Mouse (Mus musculus): ENCODE data around the gene Elp5. TPM values are rescaled to one million over a fixed set of nuclear protein-coding genes. Genes with fewer than 3 reads are reported as not detected.

Gene Elp5
- polyA plus RNA-seq (2015; fragmentation: Nextera tagmentation; extraction: Ambion mirVana) = 111 and 119 TPM in 2 replicates

DNA sequence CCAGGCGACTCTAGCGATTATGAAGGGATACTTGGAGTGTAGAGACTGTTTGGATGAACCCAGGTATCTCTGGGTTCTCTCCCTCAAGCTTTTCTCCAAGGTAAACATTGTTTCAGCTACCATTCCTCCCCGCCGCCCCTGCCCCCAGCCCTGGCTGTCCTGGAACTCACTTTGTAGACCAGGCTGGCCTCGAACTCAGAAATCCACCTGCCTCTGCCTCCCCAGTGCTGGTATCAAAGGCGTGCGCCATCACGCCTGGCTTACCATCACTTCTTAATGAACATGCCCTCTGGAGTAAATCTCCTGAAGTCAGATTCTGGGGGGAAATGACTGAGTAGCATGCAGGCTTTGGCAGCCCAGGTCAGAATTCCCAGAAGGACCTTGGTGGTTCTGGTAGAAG is at the start of gene Elp5:
Gene Elp5, minus strand, starts transcription at position 293 of the 400 bp plus-strand sequence.
- Histone ChIP-seq H3K9ac (peak within 1 kb of the TSS; percentile 93), H3K4me1 (peaks cover 23% of the 10 kb centered on the region), H3K4me3 (peak within 1 kb of the TSS; percentile 90), H3K27me3 (no peaks in the 10 kb centered on the region), H3K9me3 (no peaks in the 10 kb centered on the region), H3K4me2 (peak within 1 kb of the TSS; percentile 73), H3K27ac (peak within 1 kb of the TSS; percentile 99), H3K36me3 (peaks cover 49% of the 10 kb centered on the region)
- WGBS = 58% methylated on average over 8 of the region's 8 CpGs
- ATAC-seq (ENCODE audit: insufficient number of reproducible peaks, low FRiP score, low TSS enrichment, low read depth) = no peak

DNA sequence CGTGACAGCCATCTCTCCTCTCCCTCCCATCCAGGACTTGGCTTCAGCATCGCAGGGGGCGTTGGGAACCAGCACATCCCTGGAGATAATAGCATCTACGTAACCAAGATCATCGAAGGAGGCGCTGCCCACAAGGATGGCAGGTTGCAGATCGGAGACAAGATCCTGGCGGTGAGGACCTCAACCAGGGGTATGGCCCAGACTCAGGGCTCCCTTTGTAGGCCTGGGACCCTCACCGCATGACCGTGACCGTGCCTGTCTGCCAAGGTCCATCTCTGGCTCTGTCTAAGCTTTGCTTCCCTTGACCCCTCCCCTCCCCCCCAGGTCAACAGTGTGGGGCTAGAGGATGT is 49.0 kb upstream of the Elp5 start:
- H3K27me3 ChIP-seq = no peaks in the 10 kb centered on the region
- peaks cover 40% of the 10 kb centered on the region for H3K36me3 ChIP-seq
- no peak overlapping the region for H3K9ac ChIP-seq
- WGBS = 97% methylated on average over 11 of the region's 11 CpGs
- H3K4me1 ChIP-seq = peaks cover 41% of the 10 kb centered on the region
- no peak for ATAC-seq (ENCODE audit: insufficient number of reproducible peaks, low FRiP score, low TSS enrichment, low read depth)
- no peaks in the 10 kb centered on the region for H3K9me3 ChIP-seq
- no peak overlapping the region for H3K4me2 ChIP-seq
- no peak overlapping the region for H3K27ac ChIP-seq
- H3K4me3 ChIP-seq = no peak overlapping the region

DNA sequence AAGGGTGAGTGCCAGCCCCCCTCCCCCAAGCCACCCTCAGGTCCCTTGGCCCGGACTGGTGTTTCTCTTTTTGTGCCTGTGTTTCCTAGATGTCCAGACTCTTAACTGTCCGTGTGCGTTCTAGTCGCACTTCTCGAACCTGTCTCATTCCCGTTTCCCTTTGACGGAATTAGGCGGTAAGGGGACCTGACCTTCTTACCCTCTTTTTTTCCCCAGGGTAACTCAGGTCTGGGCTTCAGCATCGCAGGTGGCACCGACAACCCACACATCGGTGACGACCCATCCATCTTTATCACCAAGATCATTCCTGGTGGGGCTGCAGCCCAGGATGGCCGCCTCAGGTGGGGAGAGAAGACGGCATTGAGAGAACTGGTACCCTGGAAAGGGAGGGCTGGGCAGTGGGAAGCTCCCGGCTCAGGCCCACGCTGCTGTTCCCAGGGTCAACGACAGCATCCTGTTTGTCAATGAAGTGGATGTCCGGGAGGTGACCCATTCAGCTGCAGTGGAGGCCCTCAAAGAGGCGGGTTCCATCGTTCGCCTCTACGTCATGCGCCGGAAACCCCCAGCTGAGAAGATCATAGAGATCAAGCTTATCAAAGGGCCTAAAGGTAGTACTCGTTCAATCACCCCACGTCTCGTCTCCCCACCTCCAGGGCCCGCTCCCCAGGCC is 48.5 kb upstream of the Elp5 start:
- Histone ChIP-seq H3K27ac (no peak overlapping the region), H3K36me3 (peaks cover 37% of the 10 kb centered on the region), H3K9me3 (no peaks in the 10 kb centered on the region), H3K4me3 (no peak overlapping the region), H3K27me3 (no peaks in the 10 kb centered on the region), H3K4me1 (peaks cover 46% of the 10 kb centered on the region), H3K4me2 (no peak overlapping the region), H3K9ac (no peak overlapping the region)
- WGBS = 94% methylated on average over 28 of the region's 28 CpGs
- no peak for ATAC-seq (ENCODE audit: insufficient number of reproducible peaks, low FRiP score, low TSS enrichment, low read depth)

DNA sequence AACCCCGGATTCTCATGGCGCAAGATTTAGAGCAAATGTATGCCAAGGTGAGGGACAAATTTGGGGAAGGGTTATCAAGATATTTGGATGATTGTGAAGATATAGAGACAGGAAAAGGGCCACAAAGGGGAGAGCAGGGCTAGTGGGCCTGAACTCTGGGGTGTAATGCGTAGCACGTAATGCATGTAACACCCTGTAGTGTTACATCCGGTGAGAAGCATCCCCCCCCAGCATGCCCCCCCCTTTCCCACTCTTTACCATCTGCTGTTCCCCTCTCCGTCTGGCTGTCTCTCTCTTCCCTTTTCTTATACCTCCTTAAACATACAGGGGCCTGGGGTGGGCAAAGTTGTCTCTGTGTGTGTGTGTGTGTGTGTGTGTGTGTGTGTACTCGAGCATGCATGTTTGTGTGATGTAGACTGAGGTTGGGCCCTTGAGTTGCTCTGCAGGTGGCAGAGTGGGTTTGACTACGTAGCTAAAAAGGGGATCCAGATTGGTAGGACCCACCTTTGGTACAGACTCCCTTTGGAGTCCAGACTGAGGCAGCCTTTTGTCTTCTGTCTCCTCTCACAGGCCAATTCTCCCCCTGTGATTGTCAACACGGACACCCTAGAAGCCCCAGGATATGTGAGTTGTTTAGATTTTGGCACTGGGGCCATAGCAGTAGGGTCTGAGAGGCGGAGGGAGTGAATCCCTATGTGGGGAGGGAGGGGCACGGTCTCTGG is 47.7 kb upstream of the Elp5 start:
- Histone ChIP-seq H3K9ac (0 out of 2 replicates have a peak overlapping the region, but pooled peaks have one; percentile 7), H3K27me3 (no peaks in the 10 kb centered on the region), H3K4me1 (peaks cover 52% of the 10 kb centered on the region), H3K4me2 (peak overlapping the region; percentile 50), H3K27ac (peak overlapping the region; percentile 85; the same call in 1 of the 2 replicates), H3K9me3 (no peaks in the 10 kb centered on the region), H3K4me3 (peak overlapping the region; percentile 28), H3K36me3 (peaks cover 37% of the 10 kb centered on the region)
- ATAC-seq (ENCODE audit: insufficient number of reproducible peaks, low FRiP score, low TSS enrichment, low read depth) = no peak
- WGBS = 45% methylated on average over 11 of the region's 11 CpGs

DNA sequence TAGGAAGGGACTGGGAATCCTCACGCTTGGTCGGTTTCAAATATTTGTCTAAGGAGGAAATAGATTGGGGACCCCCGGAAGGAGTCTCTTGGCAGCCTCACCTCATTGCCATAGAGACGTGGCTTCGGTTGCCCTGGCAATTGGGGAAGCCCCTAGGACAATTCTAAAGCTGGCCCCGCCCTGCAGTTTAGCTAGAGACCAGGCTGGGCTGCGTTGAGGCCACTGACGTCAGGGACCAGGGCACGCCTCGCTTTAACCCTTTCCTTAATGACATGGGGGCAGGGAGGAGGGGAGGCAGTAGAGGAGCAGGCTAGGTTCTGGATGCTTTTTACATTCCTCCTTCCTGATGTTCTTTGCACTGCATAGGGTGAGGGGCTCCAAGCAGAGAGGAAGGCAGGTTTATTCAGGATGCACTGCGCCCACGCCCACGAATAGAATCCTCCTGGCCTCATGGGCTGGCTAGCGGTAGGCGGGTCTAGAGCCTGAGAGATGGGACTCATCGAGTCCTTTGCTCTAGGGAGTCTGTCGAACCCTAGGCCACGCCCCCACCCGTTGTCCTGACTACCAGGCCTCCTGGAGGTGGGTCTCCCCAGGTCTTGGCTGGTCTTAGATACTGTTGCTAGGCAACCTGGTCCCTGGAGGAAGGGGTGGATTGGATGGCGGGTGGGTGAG is 46.9 kb upstream of the Elp5 start:
- no peaks in the 10 kb centered on the region for H3K27me3 ChIP-seq
- peak; percentile 76 for ATAC-seq (ENCODE audit: insufficient number of reproducible peaks, low FRiP score, low TSS enrichment, low read depth)
- no peaks in the 10 kb centered on the region for H3K9me3 ChIP-seq
- H3K4me1 ChIP-seq = peaks cover 59% of the 10 kb centered on the region
- H3K27ac ChIP-seq = peak overlapping the region; percentile 85
- H3K36me3 ChIP-seq = peaks cover 34% of the 10 kb centered on the region
- 0 out of 2 replicates have a peak overlapping the region, but pooled peaks have one; percentile 7 for H3K9ac ChIP-seq
- H3K4me3 ChIP-seq = peak overlapping the region; percentile 28
- peak overlapping the region; percentile 50 for H3K4me2 ChIP-seq
- WGBS = 1% methylated on average over 20 of the region's 20 CpGs

DNA sequence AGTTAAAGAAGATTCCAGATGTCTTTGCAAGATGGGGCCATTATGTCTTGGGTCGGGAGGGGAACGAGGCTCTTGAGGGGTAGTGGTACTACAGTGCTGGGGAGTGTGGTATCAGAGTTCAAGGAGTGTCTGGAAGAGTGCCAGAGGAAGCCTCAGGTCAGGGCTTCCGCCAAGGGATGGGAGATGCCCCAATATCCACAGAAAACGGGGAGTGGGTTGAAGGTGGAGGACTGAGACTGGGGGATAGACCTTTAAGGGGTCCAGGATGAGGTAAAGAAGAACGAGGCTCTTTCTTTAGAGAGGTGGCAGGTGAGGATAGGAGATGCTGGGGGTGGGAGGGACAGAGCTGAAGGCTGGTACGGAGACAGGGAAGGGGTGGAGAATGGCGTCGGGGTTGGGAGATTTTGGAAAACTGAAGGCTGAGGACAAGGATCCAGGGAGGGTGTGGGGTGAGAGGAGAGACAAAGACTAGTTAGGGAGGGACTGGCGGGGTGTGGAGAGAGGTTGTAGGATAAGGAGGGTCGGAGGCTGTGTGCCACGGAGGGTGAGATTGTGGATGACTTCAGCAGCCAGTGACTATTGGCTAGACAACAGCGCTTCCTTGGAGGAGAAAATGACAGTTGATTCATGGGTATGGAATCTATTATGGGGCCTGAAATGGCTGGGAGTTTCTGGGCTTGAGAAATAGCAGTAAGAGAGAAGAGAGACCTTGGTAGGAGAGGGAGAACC is 46.2 kb upstream of the Elp5 start:
- 23% methylated on average over 12 of the region's 12 CpGs for WGBS
- no peak overlapping the region for H3K9ac ChIP-seq

DNA sequence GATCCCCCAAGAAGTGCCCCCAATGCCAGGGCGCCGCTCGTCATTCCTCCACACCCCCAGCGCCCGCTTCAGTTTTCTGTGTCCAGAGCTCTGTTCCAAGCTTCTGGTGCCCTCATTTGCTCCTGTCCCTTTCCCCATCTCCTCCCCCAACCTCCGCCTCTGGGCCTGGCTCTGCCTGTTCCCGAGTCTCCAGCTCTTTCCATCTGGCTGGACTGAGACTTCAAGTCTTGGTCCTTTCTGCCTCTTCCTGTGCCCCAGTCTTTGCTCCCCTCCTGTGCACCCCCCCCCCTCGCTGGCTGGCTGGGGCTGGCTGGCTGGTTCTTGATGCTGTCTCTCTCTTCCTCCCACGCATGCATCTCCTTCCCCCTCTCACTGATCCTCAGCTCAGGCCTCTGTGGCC is 45.1 kb upstream of the Elp5 start:
- no peak overlapping the region for H3K9ac ChIP-seq
- H3K4me1 ChIP-seq = peaks cover 73% of the 10 kb centered on the region

More for the DNA sequence above, 46.2 kb upstream of the Elp5 start:
- H3K4me2 ChIP-seq = peak overlapping the region; percentile 50
- peaks cover 66% of the 10 kb centered on the region for H3K4me1 ChIP-seq
- H3K27me3 ChIP-seq = no peaks in the 10 kb centered on the region
- peaks cover 30% of the 10 kb centered on the region for H3K36me3 ChIP-seq
- ATAC-seq (ENCODE audit: insufficient number of reproducible peaks, low FRiP score, low TSS enrichment, low read depth) = no peak
- no peaks in the 10 kb centered on the region for H3K9me3 ChIP-seq
- H3K27ac ChIP-seq = peak overlapping the region; percentile 85
- peak overlapping the region; percentile 28 for H3K4me3 ChIP-seq

DNA sequence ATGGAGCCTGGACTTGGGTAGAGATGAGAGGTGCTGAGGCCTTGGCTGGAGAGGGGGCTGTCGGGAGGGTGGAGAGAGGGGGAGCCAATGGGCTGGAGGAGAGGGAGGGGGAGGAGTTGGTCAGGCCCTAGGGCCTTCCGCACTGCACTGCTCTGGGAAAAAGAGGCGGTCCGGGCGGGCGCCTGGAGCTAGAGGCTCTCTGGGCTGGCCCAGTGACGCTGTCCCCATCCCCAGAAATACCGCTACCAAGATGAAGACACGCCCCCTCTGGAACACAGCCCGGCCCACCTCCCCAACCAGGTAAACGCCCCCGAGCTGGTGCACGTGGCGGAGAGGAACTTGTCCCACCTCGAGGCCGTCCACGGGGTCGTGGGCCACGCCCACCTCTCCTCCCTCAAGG is 44.4 kb upstream of the Elp5 start:
- peak; percentile 50 for ATAC-seq (ENCODE audit: insufficient number of reproducible peaks, low FRiP score, low TSS enrichment, low read depth)
- Histone ChIP-seq H3K27ac (peak overlapping the region; percentile 85), H3K4me3 (peak overlapping the region; percentile 28), H3K27me3 (no peaks in the 10 kb centered on the region), H3K36me3 (peaks cover 12% of the 10 kb centered on the region), H3K4me2 (peak overlapping the region; percentile 50), H3K9ac (0 out of 2 replicates have a peak overlapping the region, but pooled peaks have one; percentile 8), H3K9me3 (no peaks in the 10 kb centered on the region), H3K4me1 (peaks cover 77% of the 10 kb centered on the region)
- 10% methylated on average over 17 of the region's 19 CpGs for WGBS

More for the DNA sequence above, 45.1 kb upstream of the Elp5 start:
- no peaks in the 10 kb centered on the region for H3K9me3 ChIP-seq
- peak overlapping the region; percentile 85 for H3K27ac ChIP-seq
- peaks cover 19% of the 10 kb centered on the region for H3K36me3 ChIP-seq
- WGBS = 27% methylated on average over 9 of the region's 9 CpGs
- no peak for ATAC-seq (ENCODE audit: insufficient number of reproducible peaks, low FRiP score, low TSS enrichment, low read depth)
- no peaks in the 10 kb centered on the region for H3K27me3 ChIP-seq
- peak overlapping the region; percentile 28 for H3K4me3 ChIP-seq
- H3K4me2 ChIP-seq = peak overlapping the region; percentile 50

DNA sequence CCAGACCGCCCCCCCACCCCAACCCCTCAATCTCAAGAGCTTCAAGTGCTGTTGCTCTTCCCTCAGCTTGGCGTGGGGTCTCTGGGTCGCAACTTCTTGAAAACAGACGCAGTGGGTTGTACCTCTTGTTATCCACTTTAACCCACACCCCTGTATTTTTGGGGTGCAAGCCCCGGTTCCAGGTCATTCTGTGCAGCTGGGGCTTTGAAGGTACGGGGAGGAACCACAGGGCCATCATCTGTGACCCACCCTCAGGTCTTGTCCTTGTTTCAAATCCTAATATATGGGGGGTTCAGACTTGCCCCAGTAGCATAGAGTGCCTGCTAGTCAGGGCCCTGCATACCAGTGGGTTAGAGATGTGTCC is 41.8 kb upstream of the Elp5 start:
- Histone ChIP-seq H3K27ac (no peak overlapping the region), H3K9me3 (no peaks in the 10 kb centered on the region), H3K4me1 (peaks cover 90% of the 10 kb centered on the region), H3K9ac (no peak overlapping the region), H3K36me3 (no peaks in the 10 kb centered on the region), H3K27me3 (no peaks in the 10 kb centered on the region), H3K4me3 (peak overlapping the region; percentile 32), H3K4me2 (peak overlapping the region; percentile 50)
- no peak for ATAC-seq (ENCODE audit: insufficient number of reproducible peaks, low FRiP score, low TSS enrichment, low read depth)
- WGBS = 13% methylated on average over 6 of the region's 6 CpGs

DNA sequence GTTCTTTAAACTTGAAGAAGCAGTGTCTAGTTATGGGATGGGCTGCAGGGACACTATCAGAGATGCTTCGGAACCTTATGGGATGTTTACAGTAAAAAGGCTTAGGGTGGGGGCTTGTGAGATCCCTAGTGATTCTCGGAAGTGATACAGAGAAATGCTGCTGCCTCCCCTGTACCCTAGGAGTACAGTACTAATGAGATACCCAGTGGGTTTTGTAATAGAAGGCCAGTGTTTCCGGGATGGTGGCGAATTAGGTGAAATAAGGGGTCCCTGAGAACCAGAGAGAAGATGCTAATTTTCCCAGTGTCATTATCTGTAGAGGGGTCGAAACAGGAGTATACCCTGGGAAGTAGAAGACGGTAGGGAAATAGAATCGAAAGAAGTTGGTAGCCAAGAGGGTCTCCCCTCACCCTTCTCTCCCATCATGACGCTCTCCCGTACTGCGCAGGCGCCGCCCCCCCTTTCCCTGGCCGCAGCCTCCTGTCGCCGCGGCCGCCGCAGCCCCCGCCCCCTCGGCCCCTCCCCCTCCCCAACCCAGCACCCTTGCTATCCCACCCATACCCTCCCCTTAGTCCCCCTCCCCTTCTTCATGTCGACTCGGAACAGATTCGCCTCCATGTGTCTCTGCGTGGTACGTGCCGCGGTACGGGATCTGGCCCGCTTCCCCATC is 41.3 kb upstream of the Elp5 start:
- Histone ChIP-seq H3K4me2 (peak overlapping the region; percentile 50), H3K9me3 (no peaks in the 10 kb centered on the region), H3K4me1 (peaks cover 90% of the 10 kb centered on the region), H3K9ac (no peak overlapping the region), H3K4me3 (peak overlapping the region; percentile 32), H3K27me3 (no peaks in the 10 kb centered on the region), H3K36me3 (no peaks in the 10 kb centered on the region), H3K27ac (no peak overlapping the region)
- WGBS = 9% methylated on average over 11 of the region's 29 CpGs
- no peak for ATAC-seq (ENCODE audit: insufficient number of reproducible peaks, low FRiP score, low TSS enrichment, low read depth)
